Mouse (Mus musculus) MN1 (cell line): ENCODE measurements around the gene Zfp735.

Experiments
- DNase-seq: peaks from one replicate; pipeline ENCODE4 v3.0.0-alpha.2; 2016; ENCODE audit warnings: low spot score

The Zfp735 gene

DNA sequence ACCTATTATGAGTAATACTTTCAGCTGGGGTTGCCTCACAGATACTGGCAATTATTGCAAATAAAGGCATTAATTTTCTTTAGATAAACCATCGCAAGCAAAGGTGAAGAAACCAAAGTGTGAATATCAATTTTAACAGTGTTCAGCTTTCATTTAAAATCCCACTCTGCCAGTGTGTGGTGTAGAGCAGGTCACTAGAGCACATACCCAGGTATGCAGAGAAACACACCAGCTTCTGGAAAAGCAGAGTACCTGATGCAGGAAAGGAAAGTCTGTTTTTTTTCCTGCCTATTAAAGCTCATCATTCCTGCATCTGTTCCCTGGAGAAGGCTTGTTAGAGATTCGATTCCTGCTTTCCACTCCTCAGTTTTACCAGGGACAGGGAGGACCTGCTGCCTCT is at the start of gene Zfp735:
TSS of gene Zfp735 (plus strand) at position 301 of the 400 bp plus-strand sequence.
- no peak for DNase-seq

GRCm38 (mm10) chr11:73759115-73759514 is 70.5 kb downstream of the Zfp735 start:
- no peak for DNase-seq
